Mouse (Mus musculus): ENCODE measurements around the gene Maml3.

- no peak for TF ChIP-seq POLR2A (IDR thresholded peaks at IDR 0.05; ENCODE audit: borderline replicate concordance, low read depth, low read length)
- no peak for TF ChIP-seq CTCF (IDR thresholded peaks at IDR 0.05; ENCODE audit: low read depth, low read length)
These were observed 411.7 kb downstream of the Maml3 start for GRCm38 (mm10) chr3:51693196-51693595.
